17 mouse cellular contexts compared by ENCODE assay signal in the genomic region with DNA sequence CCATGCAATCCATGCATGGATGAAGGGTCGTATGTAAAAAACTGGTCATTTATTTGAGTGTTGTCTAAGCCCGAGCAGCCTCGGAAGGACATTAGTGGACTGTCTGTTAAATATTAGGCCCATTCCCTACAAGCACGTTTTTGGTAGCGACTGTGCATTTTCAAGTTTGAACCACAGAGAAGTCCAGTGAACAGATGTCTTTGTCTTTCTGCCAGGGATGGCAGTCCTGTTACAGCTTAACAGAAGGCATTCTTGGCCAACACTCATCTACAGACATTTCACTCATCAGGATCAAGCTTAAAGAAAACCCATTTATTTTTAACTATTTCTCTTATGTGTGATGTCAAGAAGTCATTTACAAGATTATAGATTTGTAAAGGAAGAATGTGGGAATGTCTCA.
A peak's percentile ranks its signal among the peaks of the same experiment; 100 is the strongest.
DNase-seq lines count a peak whose midpoint lies in the region.
"Had no signal": no experiment of that assay in that cellular context is flagged by ENCODE, and none has a peak within 500 bp of the region (broad histone marks: within the 10 kb centered on the region; RNA-seq: fewer than 3 reads in every experiment).

No protein-coding gene starts in this region.

- peak; percentile 12 for DNase-seq in cerebellum, adult 9-11 months
- no peak for DNase-seq in cerebellum, postnatal 4 days (ENCODE audit: low spot score in 2 of 2)
- DNase-seq in layer of hippocampus, adult 9-11 months = peak; percentile 12
- DNase-seq in layer of hippocampus, postnatal 10 days (ENCODE audit: low spot score in 2 of 2) = no peak
- DNase-seq in cerebellum, postnatal 10 days = peak; percentile 68 to 72
- peak; percentile 17 for DNase-seq in telencephalon, adult 2 months (ENCODE audit: low read depth, low spot score)
- no peak for DNase-seq in lung, postnatal 4 days
- DNase-seq: adrenal gland, postnatal 14 days; heart, adult 2 months; heart, postnatal 4 days; kidney, adult 18-20 months; kidney, postnatal 36 days; liver; lung, adult 2 months; lung, postnatal 10 days; right cerebral cortex, postnatal 4 days; thymus, postnatal 4 days had no signal

Comparison
In these comparisons a context has a peak if more than half of its experiments do, and no peak if none do; other contexts are left out.
1. DNase-seq: peak in cerebellum, adult 9-11 months (single experiment), layer of hippocampus, adult 9-11 months (single experiment), cerebellum, postnatal 10 days (2 of 2) and telencephalon, adult 2 months (single experiment); none in cerebellum, postnatal 4 days (0 of 2), layer of hippocampus, postnatal 10 days (0 of 2) and lung, postnatal 4 days (0 of 2).